Mouse (Mus musculus): ENCODE measurements around the gene Slc26a8. TPM values are rescaled to one million over a fixed set of nuclear protein-coding genes. Genes with fewer than 3 reads are reported as not detected.

The Slc26a8 gene
- polyA plus RNA-seq, 1 experiment from 2014 or later, result 0.33 TPM

GRCm38 (mm10) chr17:28615332-28615731 lies 74.7 kb downstream of the Slc26a8 start:
- Histone ChIP-seq H3K36me3 (ENCODE audit: insufficient read depth) (peaks cover 28% of the 10 kb centered on the region), H3K4me1 (ENCODE audit: insufficient read depth) (no peaks in the 10 kb centered on the region), H3K9me3 (ENCODE audit: low read depth, low read length) (no peaks in the 10 kb centered on the region), H3K4me3 (ENCODE audit: low read depth, low read length) (no peak overlapping the region), H3K9ac (no peak overlapping the region), H3K27me3 (ENCODE audit: insufficient read depth, low read length) (no peaks in the 10 kb centered on the region), H3K4me2 (no peak overlapping the region), H3K27ac (ENCODE audit: low read depth) (no peak overlapping the region)
- 93% methylated on average over 4 of the region's 4 CpGs for WGBS
- ATAC-seq (ENCODE audit: insufficient read depth) (no peak), DNase-seq (no peak)
- TF ChIP-seq CTCF (IDR thresholded peaks at IDR 0.05; ENCODE audit: low read depth), result no peak

GRCm38 (mm10) chr17:28613096-28613495 lies 76.9 kb downstream of the Slc26a8 start:
- Histone ChIP-seq H3K4me3 (ENCODE audit: low read depth, low read length) (no peak overlapping the region), H3K27me3 (ENCODE audit: insufficient read depth, low read length) (no peaks in the 10 kb centered on the region), H3K27ac (ENCODE audit: low read depth) (no peak overlapping the region), H3K9me3 (ENCODE audit: low read depth, low read length) (no peaks in the 10 kb centered on the region), H3K4me1 (ENCODE audit: insufficient read depth) (no peaks in the 10 kb centered on the region), H3K4me2 (no peak overlapping the region), H3K36me3 (ENCODE audit: insufficient read depth) (peaks cover 23% of the 10 kb centered on the region), H3K9ac (no peak overlapping the region)
- ATAC-seq (ENCODE audit: insufficient read depth) (no peak), DNase-seq (no peak)
- 84% methylated on average over 6 of the region's 6 CpGs for WGBS
- no peak for TF ChIP-seq CTCF (IDR thresholded peaks at IDR 0.05; ENCODE audit: low read depth)

- Histone ChIP-seq H3K9ac (no peak overlapping the region), H3K4me2 (no peak overlapping the region), H3K4me3 (ENCODE audit: low read depth, low read length) (no peak overlapping the region), H3K27me3 (ENCODE audit: insufficient read depth, low read length) (no peaks in the 10 kb centered on the region), H3K36me3 (ENCODE audit: insufficient read depth) (peaks cover 25% of the 10 kb centered on the region), H3K27ac (ENCODE audit: low read depth) (no peak overlapping the region), H3K4me1 (ENCODE audit: insufficient read depth) (no peaks in the 10 kb centered on the region), H3K9me3 (ENCODE audit: low read depth, low read length) (no peaks in the 10 kb centered on the region)
- no peak for DNase-seq
- WGBS, result 80% methylated on average over 2 of the region's 2 CpGs
- TF ChIP-seq CTCF (IDR thresholded peaks at IDR 0.05; ENCODE audit: low read depth), result no peak
- no peak for ATAC-seq (ENCODE audit: insufficient read depth)
Measured at GRCm38 (mm10) chr17:28612603-28613002, 77.4 kb downstream of the Slc26a8 start.

- Histone ChIP-seq H3K4me2 (no peak overlapping the region), H3K27ac (ENCODE audit: low read depth) (no peak overlapping the region)
- 70% methylated on average over 3 of the region's 3 CpGs for WGBS
Measured at GRCm38 (mm10) chr17:28609543-28609942, 80.5 kb downstream of the Slc26a8 start.

GRCm38 (mm10) chr17:28601557-28602250 lies 88.3 kb downstream of the Slc26a8 start:
- H3K27ac ChIP-seq (ENCODE audit: low read depth), result no peak overlapping the region
- DNase-seq, result no peak
- H3K27me3 ChIP-seq (ENCODE audit: insufficient read depth, low read length), result no peaks in the 10 kb centered on the region
- 87% methylated on average over 9 of the region's 9 CpGs for WGBS
- no peak for ATAC-seq (ENCODE audit: insufficient read depth)
- no peak for TF ChIP-seq CTCF (IDR thresholded peaks at IDR 0.05; ENCODE audit: low read depth)
- no peaks in the 10 kb centered on the region for H3K4me1 ChIP-seq (ENCODE audit: insufficient read depth)
- H3K4me3 ChIP-seq (ENCODE audit: low read depth, low read length), result no peak overlapping the region
- peaks cover 93% of the 10 kb centered on the region for H3K36me3 ChIP-seq (ENCODE audit: insufficient read depth)
- H3K9me3 ChIP-seq (ENCODE audit: low read depth, low read length), result no peaks in the 10 kb centered on the region
- H3K9ac ChIP-seq, result no peak overlapping the region
- no peak overlapping the region for H3K4me2 ChIP-seq

More at GRCm38 (mm10) chr17:28609543-28609942, 80.5 kb downstream of the Slc26a8 start:
- ATAC-seq (ENCODE audit: insufficient read depth) (no peak), DNase-seq (no peak)
- TF ChIP-seq CTCF (IDR thresholded peaks at IDR 0.05; ENCODE audit: low read depth), result no peak
- H3K27me3 ChIP-seq (ENCODE audit: insufficient read depth, low read length), result no peaks in the 10 kb centered on the region
- no peak overlapping the region for H3K9ac ChIP-seq
- H3K36me3 ChIP-seq (ENCODE audit: insufficient read depth), result peaks cover 38% of the 10 kb centered on the region
- H3K4me1 ChIP-seq (ENCODE audit: insufficient read depth), result no peaks in the 10 kb centered on the region
- no peak overlapping the region for H3K4me3 ChIP-seq (ENCODE audit: low read depth, low read length)
- no peaks in the 10 kb centered on the region for H3K9me3 ChIP-seq (ENCODE audit: low read depth, low read length)

- 85% methylated on average over 5 of the region's 5 CpGs for WGBS
- Histone ChIP-seq H3K27me3 (ENCODE audit: insufficient read depth, low read length) (no peaks in the 10 kb centered on the region), H3K9me3 (ENCODE audit: low read depth, low read length) (no peaks in the 10 kb centered on the region), H3K36me3 (ENCODE audit: insufficient read depth) (peaks cover 92% of the 10 kb centered on the region), H3K4me3 (ENCODE audit: low read depth, low read length) (no peak overlapping the region), H3K4me2 (no peak overlapping the region), H3K27ac (ENCODE audit: low read depth) (no peak overlapping the region), H3K4me1 (ENCODE audit: insufficient read depth) (no peaks in the 10 kb centered on the region), H3K9ac (no peak overlapping the region)
- TF ChIP-seq CTCF (IDR thresholded peaks at IDR 0.05; ENCODE audit: low read depth), result no peak
- ATAC-seq (ENCODE audit: insufficient read depth), result no peak
- no peak for DNase-seq
Measured at GRCm38 (mm10) chr17:28600780-28601179, 89.3 kb downstream of the Slc26a8 start.

- DNase-seq (no peak), ATAC-seq (ENCODE audit: insufficient read depth) (no peak)
- Histone ChIP-seq H3K36me3 (ENCODE audit: insufficient read depth) (peaks cover 88% of the 10 kb centered on the region), H3K27me3 (ENCODE audit: insufficient read depth, low read length) (no peaks in the 10 kb centered on the region), H3K4me1 (ENCODE audit: insufficient read depth) (no peaks in the 10 kb centered on the region), H3K9ac (no peak overlapping the region), H3K9me3 (ENCODE audit: low read depth, low read length) (no peaks in the 10 kb centered on the region), H3K27ac (ENCODE audit: low read depth) (no peak overlapping the region), H3K4me2 (no peak overlapping the region), H3K4me3 (ENCODE audit: low read depth, low read length) (no peak overlapping the region)
- TF ChIP-seq CTCF (IDR thresholded peaks at IDR 0.05; ENCODE audit: low read depth), result no peak
- WGBS, result 69% methylated on average over 4 of the region's 4 CpGs
Measured at GRCm38 (mm10) chr17:28593965-28594364, 96.1 kb downstream of the Slc26a8 start.

All from lung, embryonic 14.5 days (tissue).